ENCODE assay signal across 8 mouse cellular contexts in genomic region chr19:60341485-60341884, GRCm38 (mm10).
A peak's percentile ranks its signal among the peaks of the same experiment; 100 is the strongest.
DNase-seq lines count a peak whose midpoint lies in the region; ATAC-seq lines count a peak whose summit lies in the region.
"Had no signal": no experiment of that assay in that cellular context is flagged by ENCODE, and none has a peak within 500 bp of the region (broad histone marks: within the 10 kb centered on the region; RNA-seq: fewer than 3 reads in every experiment).

No protein-coding gene starts in this region.

- H3K4me1 ChIP-seq in embryonic facial prominence, embryonic 11.5 days (ENCODE audit: control insufficient read depth, insufficient read depth, low read length) = no peaks in the 10 kb centered on the region
- H3K4me1 ChIP-seq in liver, embryonic 13.5 days (replicated peaks) = no peaks in the 10 kb centered on the region
- H3K4me1 ChIP-seq: limb, embryonic 15.5 days had no signal

- no peaks in the 10 kb centered on the region for H3K36me3 ChIP-seq in embryonic facial prominence, embryonic 11.5 days (replicated peaks; ENCODE audit: control insufficient read depth, insufficient read depth, low read depth, low read length)
- no peaks in the 10 kb centered on the region for H3K36me3 ChIP-seq in liver, embryonic 13.5 days
- H3K36me3 ChIP-seq: limb, embryonic 15.5 days had no signal

- DNase-seq in urinary bladder, postnatal 25 days (ENCODE audit: low spot score) = peak; percentile 53
- no peak for DNase-seq in urinary bladder, postnatal 4 days (ENCODE audit: low spot score in 2 of 2)
- peak; percentile 71 for DNase-seq in adrenal gland, postnatal 10 days
- DNase-seq in embryonic facial prominence, embryonic 11.5 days (ENCODE audit: low spot score) = peak; percentile 89
- DNase-seq in kidney, adult 9 months = peak; percentile 58
- DNase-seq in liver, embryonic 13.5 days = peak; percentile 6
- DNase-seq in retina, postnatal 7 days (ENCODE audit: low read depth, low spot score) = peak; percentile 64

- H3K27ac ChIP-seq in embryonic facial prominence, embryonic 11.5 days (replicated peaks; ENCODE audit: low read depth, low read length) = no peak overlapping the region
- no peak overlapping the region for H3K27ac ChIP-seq in liver, embryonic 13.5 days
- H3K27ac ChIP-seq: limb, embryonic 15.5 days had no signal

- no peak for ATAC-seq in embryonic facial prominence, embryonic 11.5 days (replicated peaks; ENCODE audit: insufficient number of reproducible peaks, low FRiP score, low TSS enrichment, low read depth)
- no peak for ATAC-seq in liver, embryonic 13.5 days (ENCODE audit: low read depth)

- no peak overlapping the region for H3K4me3 ChIP-seq in embryonic facial prominence, embryonic 11.5 days (ENCODE audit: low read depth, low read length)
- no peak overlapping the region for H3K4me3 ChIP-seq in liver, embryonic 13.5 days (replicated peaks)
- H3K4me3 ChIP-seq: limb, embryonic 15.5 days had no signal

- H3K27me3 ChIP-seq in embryonic facial prominence, embryonic 11.5 days (ENCODE audit: control insufficient read depth, insufficient read depth, low read length) = no peaks in the 10 kb centered on the region
- no peaks in the 10 kb centered on the region for H3K27me3 ChIP-seq in liver, embryonic 13.5 days
- H3K27me3 ChIP-seq: limb, embryonic 15.5 days had no signal

- H3K4me2 ChIP-seq in embryonic facial prominence, embryonic 11.5 days (ENCODE audit: low read depth, low read length) = no peak overlapping the region
- no peak overlapping the region for H3K4me2 ChIP-seq in liver, embryonic 13.5 days
- H3K4me2 ChIP-seq: limb, embryonic 15.5 days had no signal

- WGBS in embryonic facial prominence, embryonic 11.5 days = 14% methylated on average over 3 of the region's 3 CpGs
- 13% methylated on average over 3 of the region's 3 CpGs for WGBS in liver, embryonic 13.5 days (ENCODE audit: insufficient replicate concordance)

- H3K9ac ChIP-seq in embryonic facial prominence, embryonic 11.5 days (replicated peaks; ENCODE audit: low read length) = no peak overlapping the region
- H3K9ac ChIP-seq in liver, embryonic 13.5 days = no peak overlapping the region
- H3K9ac ChIP-seq: limb, embryonic 15.5 days had no signal

- H3K9me3 ChIP-seq in embryonic facial prominence, embryonic 11.5 days (replicated peaks; ENCODE audit: control insufficient read depth, low read length) = no peaks in the 10 kb centered on the region
- H3K9me3 ChIP-seq in liver, embryonic 13.5 days (replicated peaks) = no peaks in the 10 kb centered on the region
- H3K9me3 ChIP-seq: limb, embryonic 15.5 days had no signal

Comparison
In these comparisons a context has a peak if more than half of its experiments do, and no peak if none do; other contexts are left out.
1. DNase-seq: peak in urinary bladder, postnatal 25 days (single experiment), adrenal gland, postnatal 10 days (single experiment), embryonic facial prominence, embryonic 11.5 days (single experiment), kidney, adult 9 months (single experiment), liver, embryonic 13.5 days (single experiment) and retina, postnatal 7 days (single experiment); none in urinary bladder, postnatal 4 days (0 of 2).